ENCODE assay signal across 8 mouse cellular contexts in the genomic region with DNA sequence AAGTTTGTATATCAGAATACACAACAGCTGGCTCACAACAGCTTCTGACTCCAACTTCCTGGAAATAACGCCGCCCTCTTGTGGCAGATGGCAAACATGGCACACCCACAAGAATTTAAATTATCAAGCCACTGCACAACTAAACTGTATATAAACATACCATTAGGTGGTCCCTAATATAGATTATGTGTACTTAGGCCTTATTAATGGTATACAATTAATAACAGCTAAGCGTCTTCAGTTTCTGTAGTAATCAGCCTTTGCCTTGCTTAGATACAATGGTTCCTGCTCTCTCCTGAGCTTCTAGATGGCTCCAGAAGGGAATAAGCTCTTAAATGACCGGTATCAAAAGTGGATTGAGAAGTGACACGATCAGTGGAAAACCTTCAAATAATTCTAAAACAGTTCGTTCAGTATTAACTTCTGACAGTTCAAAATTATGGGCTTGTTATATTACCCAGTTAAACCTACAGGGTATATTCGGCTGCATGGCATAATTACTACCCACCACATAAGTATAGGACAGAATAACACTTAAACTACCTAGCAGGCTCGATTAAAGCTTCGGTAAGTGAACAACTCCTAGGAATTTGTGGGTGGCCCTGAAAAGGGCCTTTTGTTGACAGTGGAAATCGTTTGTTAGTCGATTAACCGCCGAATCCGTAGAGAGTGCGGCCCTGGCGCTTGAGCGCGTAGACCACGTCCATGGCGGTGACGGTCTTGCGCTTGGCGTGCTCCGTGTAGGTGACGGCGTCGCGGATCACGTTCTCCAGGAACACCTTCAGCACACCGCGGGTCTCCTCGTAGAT. TPM values are rescaled to one million over a fixed set of nuclear protein-coding genes. Genes with fewer than 3 reads are reported as not detected.
DNase-seq lines count a peak whose midpoint lies in the region; ATAC-seq and TF ChIP-seq lines count a peak whose summit lies in the region.

No protein-coding gene starts in this region.

- H3K4me2 ChIP-seq in intestine, postnatal 0 days (replicated peaks; ENCODE audit: low read depth), result peak overlapping the region; percentile 60
- peak overlapping the region; percentile 73 for H3K4me2 ChIP-seq in liver, postnatal 0 days (ENCODE audit: low read depth, low read length)
- H3K4me2 ChIP-seq in neural tube, embryonic 11.5 days (ENCODE audit: low read depth), result peak overlapping the region; percentile 51

- H3K36me3 ChIP-seq in intestine, postnatal 0 days (ENCODE audit: control insufficient read depth, insufficient read depth), result no peaks in the 10 kb centered on the region
- H3K36me3 ChIP-seq in liver, postnatal 0 days (replicated peaks; ENCODE audit: insufficient read depth, low read length), result peaks cover 3% of the 10 kb centered on the region; the same call in 1 of the 2 replicates
- no peaks in the 10 kb centered on the region for H3K36me3 ChIP-seq in neural tube, embryonic 11.5 days (ENCODE audit: control insufficient read depth, insufficient read depth, low read length)

- peak overlapping the region; percentile 37 for H3K9ac ChIP-seq in intestine, postnatal 0 days (ENCODE audit: low read depth, low read length)
- peak overlapping the region; percentile 85 for H3K9ac ChIP-seq in liver, postnatal 0 days (replicated peaks)
- peak overlapping the region; percentile 54 for H3K9ac ChIP-seq in neural tube, embryonic 11.5 days (ENCODE audit: low read length)

- H3K4me1 ChIP-seq in intestine, postnatal 0 days (replicated peaks; ENCODE audit: control insufficient read depth, insufficient read depth, low read length), result no peaks in the 10 kb centered on the region
- H3K4me1 ChIP-seq in liver, postnatal 0 days (ENCODE audit: insufficient read depth), result peaks cover 12% of the 10 kb centered on the region
- H3K4me1 ChIP-seq in neural tube, embryonic 11.5 days (ENCODE audit: control insufficient read depth, insufficient read depth, low read length), result 0 out of 2 replicates have a peak, but pooled peaks cover 3% of the 10 kb centered on the region

- no peaks in the 10 kb centered on the region for H3K9me3 ChIP-seq in intestine, postnatal 0 days (ENCODE audit: control insufficient read depth)
- no peaks in the 10 kb centered on the region for H3K9me3 ChIP-seq in liver, postnatal 0 days (ENCODE audit: low read length)
- no peaks in the 10 kb centered on the region for H3K9me3 ChIP-seq in neural tube, embryonic 11.5 days (ENCODE audit: control insufficient read depth, low read length)

- peak; percentile 20; the same call in 1 of the 2 replicates for TF ChIP-seq EP300 in liver, postnatal 0 days (IDR thresholded peaks at IDR 0.05; ENCODE audit: low read depth)

- under 1% methylated on average over 22 of the region's 32 CpGs for WGBS in intestine, postnatal 0 days
- WGBS in liver, postnatal 0 days (ENCODE audit: insufficient replicate concordance), result under 1% methylated on average over 21 of the region's 32 CpGs
- WGBS in neural tube, embryonic 11.5 days, result under 1% methylated on average over 20 of the region's 32 CpGs

- peak overlapping the region; percentile 29 for H3K4me3 ChIP-seq in intestine, postnatal 0 days (ENCODE audit: low read depth, low read length)
- H3K4me3 ChIP-seq in liver, postnatal 0 days (ENCODE audit: low read depth, low read length), result peak overlapping the region; percentile 54
- H3K4me3 ChIP-seq in neural tube, embryonic 11.5 days (ENCODE audit: low read depth, low read length), result peak overlapping the region; percentile 40

- H3K27me3 ChIP-seq in intestine, postnatal 0 days (replicated peaks; ENCODE audit: control insufficient read depth, insufficient read depth, low read length), result no peaks in the 10 kb centered on the region
- no peaks in the 10 kb centered on the region for H3K27me3 ChIP-seq in liver, postnatal 0 days (ENCODE audit: insufficient read depth, low read length)
- no peaks in the 10 kb centered on the region for H3K27me3 ChIP-seq in neural tube, embryonic 11.5 days (ENCODE audit: control insufficient read depth, insufficient read depth, low read length)

- ATAC-seq in intestine, postnatal 0 days, result peak; percentile 71
- peak; percentile 33 for ATAC-seq in liver, postnatal 0 days
- peak; percentile 79 for ATAC-seq in neural tube, embryonic 11.5 days (ENCODE audit: insufficient read depth, low FRiP score, low TSS enrichment)

- peak; percentile 34 for DNase-seq in kidney, adult 18-20 months
- no peak for DNase-seq in kidney, adult 11 months
- peak; percentile 82 for DNase-seq in brain, adult 2 months (ENCODE audit: low read depth, low spot score)
- DNase-seq in frontal cortex, postnatal 36 days (ENCODE audit: low spot score in 2 of 2), result peak; percentile 34 to 46
- peak; percentile 80 for DNase-seq in liver, postnatal 0 days
- peak; percentile 73 for DNase-seq in neural tube, embryonic 11.5 days (ENCODE audit: low spot score)
- DNase-seq in thymus, postnatal 25 days, result peak; percentile 75

- TF ChIP-seq CTCF in intestine, postnatal 0 days (IDR thresholded peaks at IDR 0.05; ENCODE audit: low read depth), result peak; percentile 88
- peak; percentile 91 for TF ChIP-seq CTCF in liver, postnatal 0 days (IDR thresholded peaks at IDR 0.05; ENCODE audit: low read depth)

- H3K27ac ChIP-seq in intestine, postnatal 0 days (ENCODE audit: low read depth, low read length), result peak overlapping the region; percentile 24
- peak overlapping the region; percentile 98 for H3K27ac ChIP-seq in liver, postnatal 0 days (ENCODE audit: low read depth)
- peak overlapping the region; percentile 77 for H3K27ac ChIP-seq in neural tube, embryonic 11.5 days (ENCODE audit: low read depth, low read length)

RNA-seq across cellular contexts. Expression of gene Hist1h4c, which starts 0.6 kb away (rescaled TPM):
- polyA plus RNA-seq in intestine, postnatal 0 days (2015; fragmentation: Nextera tagmentation; extraction: Ambion mirVana), result 2.9 and 3.0 TPM in 2 replicates
- polyA plus RNA-seq in liver, postnatal 0 days (2015; fragmentation: Nextera tagmentation; extraction: Ambion mirVana), result 6.2 and 6.5 TPM in 2 replicates
- polyA plus RNA-seq in neural tube, embryonic 11.5 days (2014; fragmentation: Nextera tagmentation; extraction: Ambion mirVana), result 4.1 and 5.2 TPM in 2 replicates

RNA-seq across cellular contexts. Expression of gene Hist1h1t, which starts 2.1 kb away (rescaled TPM):
- not detected in 2 replicates for polyA plus RNA-seq in intestine, postnatal 0 days (2015; fragmentation: Nextera tagmentation; extraction: Ambion mirVana)
- polyA plus RNA-seq in liver, postnatal 0 days (2015; fragmentation: Nextera tagmentation; extraction: Ambion mirVana), result not detected in 2 replicates
- not detected in 2 replicates for polyA plus RNA-seq in neural tube, embryonic 11.5 days (2014; fragmentation: Nextera tagmentation; extraction: Ambion mirVana)

RNA-seq across cellular contexts. Expression of gene Hfe, which starts 13.0 kb away (rescaled TPM):
- polyA plus RNA-seq in intestine, postnatal 0 days (2015; fragmentation: Nextera tagmentation; extraction: Ambion mirVana), result 12.5 TPM in 2 replicates
- polyA plus RNA-seq in liver, postnatal 0 days (2015; fragmentation: Nextera tagmentation; extraction: Ambion mirVana), result 24.0 and 25.1 TPM in 2 replicates
- polyA plus RNA-seq in neural tube, embryonic 11.5 days (2014; fragmentation: Nextera tagmentation; extraction: Ambion mirVana), result 3.2 and 3.3 TPM in 2 replicates

RNA-seq across cellular contexts. Expression of gene Hist1h2bc, which starts 13.7 kb away (rescaled TPM):
- polyA plus RNA-seq in intestine, postnatal 0 days (2015; fragmentation: Nextera tagmentation; extraction: Ambion mirVana), result 211 and 224 TPM in 2 replicates
- 168 and 180 TPM in 2 replicates for polyA plus RNA-seq in liver, postnatal 0 days (2015; fragmentation: Nextera tagmentation; extraction: Ambion mirVana)
- polyA plus RNA-seq in neural tube, embryonic 11.5 days (2014; fragmentation: Nextera tagmentation; extraction: Ambion mirVana), result 21.3 and 22.2 TPM in 2 replicates

RNA-seq across cellular contexts. Expression of gene Hist1h2ac, which starts 13.9 kb away (rescaled TPM):
- 0.46 TPM in 2 replicates for polyA plus RNA-seq in intestine, postnatal 0 days (2015; fragmentation: Nextera tagmentation; extraction: Ambion mirVana)
- polyA plus RNA-seq in liver, postnatal 0 days (2015; fragmentation: Nextera tagmentation; extraction: Ambion mirVana), result 0.86 and 0.88 TPM in 2 replicates
- 0.92 and 0.97 TPM in 2 replicates for polyA plus RNA-seq in neural tube, embryonic 11.5 days (2014; fragmentation: Nextera tagmentation; extraction: Ambion mirVana)

Comparison
In these comparisons a context has a peak if more than half of its experiments do, and no peak if none do; other contexts are left out.
1. H3K27ac ChIP-seq: peak in every context shown above with its lines; median percentile 98 in liver, postnatal 0 days; 77 in neural tube, embryonic 11.5 days; 24 in intestine, postnatal 0 days.